9 mouse cellular contexts compared by ENCODE assay signal in the genomic region with DNA sequence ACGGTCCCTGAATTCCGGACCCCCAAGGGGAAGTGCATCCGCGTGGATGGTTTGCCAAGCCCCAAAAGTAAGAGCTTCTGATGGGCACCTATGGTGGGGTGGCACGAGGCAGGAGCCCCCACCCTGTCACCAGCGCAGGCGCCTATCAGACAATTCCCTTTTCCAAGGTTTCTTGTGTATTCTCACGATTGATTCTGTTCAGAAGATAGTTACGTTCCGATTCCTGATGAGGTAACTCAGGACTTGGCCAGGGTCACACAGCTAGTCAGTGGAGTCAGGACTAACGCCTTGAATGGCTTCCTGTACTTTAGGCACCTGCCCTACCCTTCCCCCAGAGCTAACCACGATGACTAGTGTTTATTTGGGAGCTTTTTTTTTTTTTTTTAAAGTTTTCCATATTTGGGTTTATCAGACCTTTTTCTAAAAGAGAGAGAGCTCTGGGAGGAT. TPM values are rescaled to one million over a fixed set of nuclear protein-coding genes. Genes with fewer than 3 reads are reported as not detected.
A peak's percentile ranks its signal among the peaks of the same experiment; 100 is the strongest.
DNase-seq lines count a peak whose midpoint lies in the region; ATAC-seq and TF ChIP-seq lines count a peak whose summit lies in the region.
"Had no signal": no experiment of that assay in that cellular context is flagged by ENCODE, and none has a peak within 500 bp of the region (broad histone marks: within the 10 kb centered on the region; RNA-seq: fewer than 3 reads in every experiment).

No protein-coding gene starts in this region.

- DNase-seq in gastrocnemius, adult 2 months = no peak
- DNase-seq in gastrocnemius, postnatal 25 days = no peak
- DNase-seq in midbrain, embryonic 14.5 days = no peak
- no peak for DNase-seq in midbrain, postnatal 0 days (ENCODE audit: low spot score)
- DNase-seq in thymus, postnatal 25 days = peak; percentile 59
- DNase-seq in cerebellum, postnatal 25 days = no peak
- no peak for DNase-seq in urinary bladder, postnatal 4 days (ENCODE audit: low spot score in 2 of 2)

- 87% methylated on average over 12 of the region's 12 CpGs for WGBS in midbrain, embryonic 14.5 days
- 82% methylated on average over 12 of the region's 12 CpGs for WGBS in midbrain, postnatal 0 days
- 85% methylated on average over 12 of the region's 12 CpGs for WGBS in limb, embryonic 12.5 days

- ATAC-seq in midbrain, embryonic 14.5 days (ENCODE audit: low FRiP score, low TSS enrichment) = no peak
- ATAC-seq in midbrain, postnatal 0 days (ENCODE audit: low FRiP score) = no peak
- ATAC-seq in limb, embryonic 12.5 days (ENCODE audit: insufficient number of reproducible peaks, insufficient read depth, low FRiP score, low TSS enrichment, low read depth) = no peak

- intact Hi-C loops in gastrocnemius, adult 2 months (cut with DNase I) = no loop called here

- H3K4me1 ChIP-seq in midbrain, embryonic 14.5 days (ENCODE audit: control insufficient read depth, insufficient read depth, low read length) = 0 out of 2 replicates have a peak, but pooled peaks cover 5% of the 10 kb centered on the region
- H3K4me1 ChIP-seq in midbrain, postnatal 0 days (ENCODE audit: insufficient read depth, low read length) = no peaks in the 10 kb centered on the region; the same call in 1 of the 2 replicates
- H3K4me1 ChIP-seq in limb, embryonic 12.5 days (replicated peaks) = peaks cover 64% of the 10 kb centered on the region

- H3K4me3 ChIP-seq in gastrocnemius, adult 2 months = no peak overlapping the region
- no peak overlapping the region for H3K4me3 ChIP-seq in midbrain, embryonic 14.5 days (replicated peaks; ENCODE audit: low read depth, low read length)
- H3K4me3 ChIP-seq in midbrain, postnatal 0 days (ENCODE audit: low read depth, low read length) = no peak overlapping the region
- no peak overlapping the region for H3K4me3 ChIP-seq in limb, embryonic 12.5 days (replicated peaks)
- H3K4me3 ChIP-seq: neural tube, embryonic 12.5 days had no signal

- no peaks in the 10 kb centered on the region for H3K9me3 ChIP-seq in midbrain, embryonic 14.5 days (ENCODE audit: control insufficient read depth, low read length)
- no peaks in the 10 kb centered on the region for H3K9me3 ChIP-seq in midbrain, postnatal 0 days (ENCODE audit: low read length)
- no peaks in the 10 kb centered on the region for H3K9me3 ChIP-seq in limb, embryonic 12.5 days
- H3K9me3 ChIP-seq: neural tube, embryonic 12.5 days had no signal

- no peak for TF ChIP-seq CTCF in gastrocnemius, adult 2 months (IDR thresholded peaks at IDR 0.05)
- TF ChIP-seq CTCF in midbrain, postnatal 0 days (IDR thresholded peaks at IDR 0.05) = no peak

- no peaks in the 10 kb centered on the region for H3K27me3 ChIP-seq in midbrain, embryonic 14.5 days (ENCODE audit: control insufficient read depth, insufficient read depth, low read length)
- H3K27me3 ChIP-seq in midbrain, postnatal 0 days (ENCODE audit: insufficient read depth, low read length) = no peaks in the 10 kb centered on the region
- H3K27me3 ChIP-seq in limb, embryonic 12.5 days = no peaks in the 10 kb centered on the region
- H3K27me3 ChIP-seq: neural tube, embryonic 12.5 days had no signal

- H3K36me3 ChIP-seq in midbrain, embryonic 14.5 days (ENCODE audit: control insufficient read depth, insufficient read depth, low read length) = no peaks in the 10 kb centered on the region
- H3K36me3 ChIP-seq in midbrain, postnatal 0 days (ENCODE audit: insufficient read depth, low read length) = no peaks in the 10 kb centered on the region
- H3K36me3 ChIP-seq in limb, embryonic 12.5 days = 0 out of 2 replicates have a peak, but pooled peaks cover 9% of the 10 kb centered on the region
- H3K36me3 ChIP-seq: neural tube, embryonic 12.5 days had no signal

- H3K4me2 ChIP-seq in midbrain, embryonic 14.5 days (ENCODE audit: low read length) = no peak overlapping the region
- H3K4me2 ChIP-seq in midbrain, postnatal 0 days (ENCODE audit: low read depth, low read length, poor library complexity, severe bottlenecking) = no peak overlapping the region
- H3K4me2 ChIP-seq in limb, embryonic 12.5 days = no peak overlapping the region

- H3K27ac ChIP-seq in gastrocnemius, adult 2 months = peak overlapping the region; percentile 58; the same call in 1 of the 2 replicates
- peak overlapping the region; percentile 41; the same call in 1 of the 2 replicates for H3K27ac ChIP-seq in midbrain, embryonic 14.5 days (replicated peaks; ENCODE audit: low read depth, low read length)
- no peak overlapping the region for H3K27ac ChIP-seq in midbrain, postnatal 0 days (ENCODE audit: low read depth, low read length)
- H3K27ac ChIP-seq in limb, embryonic 12.5 days = peak overlapping the region; percentile 35; the same call in 1 of the 2 replicates
- H3K27ac ChIP-seq: neural tube, embryonic 12.5 days had no signal

- no peak overlapping the region for H3K9ac ChIP-seq in midbrain, embryonic 14.5 days (replicated peaks; ENCODE audit: low read length)
- no peak overlapping the region for H3K9ac ChIP-seq in midbrain, postnatal 0 days (replicated peaks; ENCODE audit: low read length, poor library complexity, severe bottlenecking)
- H3K9ac ChIP-seq in limb, embryonic 12.5 days (replicated peaks) = no peak overlapping the region
- H3K9ac ChIP-seq: neural tube, embryonic 12.5 days had no signal

RNA-seq across cellular contexts. Expression of a gene that starts 6.3 kb away (rescaled TPM):
- total RNA-seq in gastrocnemius, adult 2 months (2021) = 1 to 10 TPM in 1 of 2 experiments, under 1 TPM in 1; 0.48 to 1.1 TPM
- total RNA-seq in gastrocnemius, postnatal 25 days (2021) = 1 to 10 TPM; 1.8 to 3.5 TPM
- polyA plus RNA-seq in midbrain, embryonic 14.5 days (2014; fragmentation: Nextera tagmentation; extraction: Ambion mirVana) = 1.2 and 1.7 TPM in 2 replicates
- total RNA-seq in midbrain, postnatal 0 days (2014; rRNA removed) = 1.1 and 2.0 TPM in 2 replicates
- 0.46 and 0.50 TPM in 2 replicates for polyA plus RNA-seq in midbrain, postnatal 0 days (2015; fragmentation: Nextera tagmentation; extraction: Ambion mirVana)
- 10.6 and 10.8 TPM in 2 replicates for polyA plus RNA-seq in limb, embryonic 12.5 days (2016; fragmentation: Nextera tagmentation; extraction: Ambion mirVana)

RNA-seq across cellular contexts. Expression of a gene that starts 27.7 kb away (rescaled TPM):
- total RNA-seq in gastrocnemius, adult 2 months (2021) = 1 to 10 TPM; 1.5 to 2.5 TPM
- 1 to 10 TPM; 2.8 to 3.0 TPM for total RNA-seq in gastrocnemius, postnatal 25 days (2021)
- 1.8 and 3.4 TPM in 2 replicates for polyA plus RNA-seq in midbrain, embryonic 14.5 days (2014; fragmentation: Nextera tagmentation; extraction: Ambion mirVana)
- 5.9 and 7.6 TPM in 2 replicates for total RNA-seq in midbrain, postnatal 0 days (2014; rRNA removed)
- polyA plus RNA-seq in midbrain, postnatal 0 days (2015; fragmentation: Nextera tagmentation; extraction: Ambion mirVana) = 3.7 and 4.1 TPM in 2 replicates
- 9.9 and 11.3 TPM in 2 replicates for polyA plus RNA-seq in limb, embryonic 12.5 days (2016; fragmentation: Nextera tagmentation; extraction: Ambion mirVana)

RNA-seq across cellular contexts. Expression of a gene that starts 35.2 kb away (rescaled TPM):
- 10 to 100 TPM; 11.3 to 21.9 TPM for total RNA-seq in gastrocnemius, adult 2 months (2021)
- 10 to 100 TPM; 13.5 to 21.2 TPM for total RNA-seq in gastrocnemius, postnatal 25 days (2021)
- polyA plus RNA-seq in midbrain, embryonic 14.5 days (2014; fragmentation: Nextera tagmentation; extraction: Ambion mirVana) = 108 and 140 TPM in 2 replicates
- total RNA-seq in midbrain, postnatal 0 days (2014; rRNA removed) = 121 and 208 TPM in 2 replicates
- 148 and 156 TPM in 2 replicates for polyA plus RNA-seq in midbrain, postnatal 0 days (2015; fragmentation: Nextera tagmentation; extraction: Ambion mirVana)
- polyA plus RNA-seq in limb, embryonic 12.5 days (2016; fragmentation: Nextera tagmentation; extraction: Ambion mirVana) = 652 and 658 TPM in 2 replicates
